In the genomic region with DNA sequence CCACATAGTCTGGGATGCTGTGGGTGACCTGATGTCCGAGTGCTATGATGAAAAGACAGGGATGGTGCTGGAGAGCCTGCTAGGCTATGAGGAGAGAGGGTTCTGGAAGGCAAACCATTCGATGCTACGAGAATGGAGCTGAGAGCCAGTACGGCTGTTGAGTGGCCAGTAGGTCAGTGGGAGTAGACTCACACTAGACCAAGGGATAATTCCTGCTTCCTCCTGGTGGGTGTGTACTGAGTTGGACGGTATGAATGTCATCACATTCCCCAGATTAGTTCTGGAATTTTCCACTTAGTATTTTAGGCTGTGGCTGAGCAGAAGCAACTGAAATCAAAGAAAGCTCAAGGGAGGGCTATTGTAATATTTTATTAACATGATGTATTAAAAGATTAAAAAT, we compare ENCODE assay signal across 24 mouse cellular contexts. TPM values are rescaled to one million over a fixed set of nuclear protein-coding genes. Genes with fewer than 3 reads are reported as not detected.
DNase-seq lines count a peak whose midpoint lies in the region; ATAC-seq lines count a peak whose summit lies in the region.
"Had no signal": no experiment of that assay in that cellular context is flagged by ENCODE, and none has a peak within 500 bp of the region (broad histone marks: within the 10 kb centered on the region; RNA-seq: fewer than 3 reads in every experiment).

No protein-coding gene starts in this region.

- H3K27ac ChIP-seq in heart, embryonic 12.5 days (ENCODE audit: poor library complexity, severe bottlenecking): no peak overlapping the region
- H3K27ac ChIP-seq: embryonic facial prominence, embryonic 12.5 days; intestine, embryonic 15.5 days; left cerebral cortex, adult 2 months; limb, embryonic 10.5 days; liver, embryonic 13.5 days; stomach, embryonic 15.5 days had no signal

- H3K9ac ChIP-seq in heart, embryonic 12.5 days: no peak overlapping the region
- H3K9ac ChIP-seq: embryonic facial prominence, embryonic 12.5 days; hindbrain, embryonic 13.5 days; intestine, embryonic 15.5 days; liver, embryonic 13.5 days; stomach, embryonic 15.5 days had no signal

- H3K4me1 ChIP-seq in heart, embryonic 12.5 days (replicated peaks): peaks cover 19% of the 10 kb centered on the region
- H3K4me1 ChIP-seq: embryonic facial prominence, embryonic 12.5 days; liver, embryonic 13.5 days had no signal

- H3K36me3 ChIP-seq in heart, embryonic 12.5 days: no peaks in the 10 kb centered on the region
- H3K36me3 ChIP-seq: embryonic facial prominence, embryonic 12.5 days; hindbrain, embryonic 13.5 days; intestine, embryonic 15.5 days; limb, embryonic 10.5 days; liver, embryonic 13.5 days; stomach, embryonic 15.5 days had no signal

- H3K4me3 ChIP-seq in heart, embryonic 12.5 days: no peak overlapping the region
- H3K4me3 ChIP-seq: embryonic facial prominence, embryonic 12.5 days; hindbrain, embryonic 13.5 days; intestine, embryonic 15.5 days; left cerebral cortex, adult 2 months; limb, embryonic 10.5 days; liver, embryonic 13.5 days; stomach, embryonic 15.5 days had no signal

- no peak overlapping the region for H3K4me2 ChIP-seq in heart, embryonic 12.5 days
- H3K4me2 ChIP-seq: embryonic facial prominence, embryonic 12.5 days; hindbrain, embryonic 13.5 days; intestine, embryonic 15.5 days; liver, embryonic 13.5 days; stomach, embryonic 15.5 days had no signal

- DNase-seq in frontal cortex, postnatal 10 days (ENCODE audit: low spot score in 2 of 2): no peak
- no peak for DNase-seq in heart, adult 8-10 months (ENCODE audit: low spot score)
- DNase-seq in lung, postnatal 10 days: peak; percentile 24
- no peak for DNase-seq in lung, postnatal 14 days
- peak; percentile 45 to 51 for DNase-seq in heart, postnatal 10 days
- no peak for DNase-seq in adrenal gland, postnatal 10 days
- DNase-seq: adrenal gland, postnatal 14 days; cerebellum, adult 2 months; liver, embryonic 13.5 days; spleen, adult 18-20 months had no signal

- no peaks in the 10 kb centered on the region for H3K9me3 ChIP-seq in heart, embryonic 12.5 days (replicated peaks)
- H3K9me3 ChIP-seq: embryonic facial prominence, embryonic 12.5 days; hindbrain, embryonic 13.5 days; intestine, embryonic 15.5 days; limb, embryonic 10.5 days; liver, embryonic 13.5 days; stomach, embryonic 15.5 days had no signal

- intact Hi-C loops in heart, postnatal 10 days (cut with DNase I): no loop called here

- H3K27me3 ChIP-seq in heart, embryonic 12.5 days (replicated peaks): peaks cover 7% of the 10 kb centered on the region; the same call in 1 of the 2 replicates
- H3K27me3 ChIP-seq: embryonic facial prominence, embryonic 12.5 days; hindbrain, embryonic 13.5 days; intestine, embryonic 15.5 days; stomach, embryonic 15.5 days had no signal

- 39% methylated on average over 5 of the region's 5 CpGs for WGBS in heart, embryonic 12.5 days

- ATAC-seq in frontal cortex, adult (ENCODE audit: low TSS enrichment): peak; percentile 41; the same call in 1 of the 2 replicates
- peak; percentile 39; the same call in 1 of the 2 replicates for ATAC-seq in heart, embryonic 12.5 days (ENCODE audit: insufficient number of reproducible peaks, low FRiP score)
- ATAC-seq: intestine, embryonic 15.5 days had no signal

RNA-seq across cellular contexts. Expression of a gene that starts 34.9 kb away (rescaled TPM):
- polyA plus RNA-seq in heart, embryonic 12.5 days (2016; fragmentation: Nextera tagmentation; extraction: Ambion mirVana): not detected in 2 replicates
- total RNA-seq in heart, adult 8-10 months (2022): not detected
- not detected for total RNA-seq in heart, postnatal 10 days (2021)
- not detected for total RNA-seq in adrenal gland, postnatal 10 days (2021)
- total RNA-seq: adrenal gland, postnatal 14 days; CH12.LX; common myeloid progenitor, adult 5-6 weeks; granulocyte monocyte progenitor cell, adult 5-6 weeks; layer of hippocampus, adult 8-10 months; left cerebral cortex, adult 2 months; midbrain, postnatal 0 days had no signal
- polyA plus RNA-seq: cerebellum, adult 2 months; embryonic facial prominence, embryonic 12.5 days; hindbrain, embryonic 13.5 days; limb, embryonic 10.5 days; midbrain, postnatal 0 days; neural tube, embryonic 11.5 days; stomach, embryonic 15.5 days had no signal

RNA-seq across cellular contexts. Expression of a gene that starts 40.8 kb away (rescaled TPM):
- 6.2 and 6.5 TPM in 2 replicates for polyA plus RNA-seq in heart, embryonic 12.5 days (2016; fragmentation: Nextera tagmentation; extraction: Ambion mirVana)
- total RNA-seq in heart, adult 8-10 months (2022): 1 to 10 TPM; 5.1 to 5.8 (median 5.4) TPM
- 1 to 10 TPM; 7.7 to 8.3 TPM for total RNA-seq in heart, postnatal 10 days (2021)
- 10 to 100 TPM; 28.8 to 37.0 TPM for total RNA-seq in adrenal gland, postnatal 10 days (2021)
- total RNA-seq: CH12.LX; common myeloid progenitor, adult 5-6 weeks had no signal

Comparison
In these comparisons a context has a peak if more than half of its experiments do, and no peak if none do; other contexts are left out.
1. DNase-seq: peak in lung, postnatal 10 days (single experiment) and heart, postnatal 10 days (2 of 2); none in frontal cortex, postnatal 10 days (0 of 2), heart, adult 8-10 months (single experiment), lung, postnatal 14 days (single experiment) and adrenal gland, postnatal 10 days (single experiment).